In genomic region chr10:62503836-62504628, GRCm38 (mm10) we compare ENCODE assay signal across 12 mouse cellular contexts. TPM values are rescaled to one million over a fixed set of nuclear protein-coding genes. Genes with fewer than 3 reads are reported as not detected.
DNase-seq lines count a peak whose midpoint lies in the region; ATAC-seq and TF ChIP-seq lines count a peak whose summit lies in the region.
"Had no signal": no experiment of that assay in that cellular context is flagged by ENCODE, and none has a peak within 500 bp of the region (broad histone marks: within the 10 kb centered on the region; RNA-seq: fewer than 3 reads in every experiment).

No protein-coding gene starts in this region.

- H3K27ac ChIP-seq in spleen, adult 2 months (ENCODE audit: insufficient read depth, low read length): peak overlapping the region; percentile 92
- H3K27ac ChIP-seq in liver, embryonic 16.5 days (ENCODE audit: low read length): peak overlapping the region; percentile 71
- H3K27ac ChIP-seq: heart, embryonic 13.5 days; kidney, embryonic 15.5 days had no signal

- no peaks in the 10 kb centered on the region for H3K27me3 ChIP-seq in spleen, adult 2 months (ENCODE audit: control insufficient read depth, insufficient read depth, low read length)
- no peaks in the 10 kb centered on the region for H3K27me3 ChIP-seq in liver, embryonic 16.5 days (ENCODE audit: control insufficient read depth, insufficient read depth, low read depth, low read length)
- no peaks in the 10 kb centered on the region for H3K27me3 ChIP-seq in splenic B cell, adult 2 months (ENCODE audit: control insufficient read depth, insufficient read depth, low read length, poor library complexity, severe bottlenecking)

- 25% methylated on average over 12 of the region's 12 CpGs for WGBS in spleen, adult 2 months
- WGBS in liver, embryonic 16.5 days (ENCODE audit: insufficient replicate concordance): 14% methylated on average over 12 of the region's 12 CpGs

- peak overlapping the region; percentile 38 for H3K9ac ChIP-seq in liver, embryonic 16.5 days (ENCODE audit: low read depth, low read length)
- H3K9ac ChIP-seq: heart, embryonic 13.5 days; kidney, embryonic 15.5 days had no signal

- H3K4me3 ChIP-seq in spleen, adult 2 months (ENCODE audit: extremely low read depth, insufficient read depth, insufficient read length): peak overlapping the region; percentile 24
- peak overlapping the region; percentile 7; the same call in 1 of the 2 replicates for H3K4me3 ChIP-seq in liver, embryonic 16.5 days (ENCODE audit: low read depth, low read length)
- H3K4me3 ChIP-seq: heart, embryonic 13.5 days; kidney, embryonic 15.5 days had no signal

- H3K4me1 ChIP-seq in spleen, adult 2 months (ENCODE audit: control insufficient read depth, insufficient read depth, insufficient read length): peaks cover 17% of the 10 kb centered on the region
- peaks cover 64% of the 10 kb centered on the region for H3K4me1 ChIP-seq in liver, embryonic 16.5 days (ENCODE audit: control insufficient read depth, low read depth, low read length)

- peak; percentile 60 for ATAC-seq in liver, embryonic 16.5 days (ENCODE audit: low read depth)

- DNase-seq in spleen, adult 2 months (ENCODE audit: low read depth in 1 of 2, low spot score in 2 of 2): no peak
- DNase-seq in spleen, postnatal 36 days (ENCODE audit: low spot score in 2 of 2): no peak
- DNase-seq in c-Kit-positive CD71-positive TER-119-positive erythroid progenitor cells, embryonic 14.5 days (ENCODE audit: low spot score): peak; percentile 61
- DNase-seq in splenic B cell, adult 2 months (ENCODE audit: low read depth, low spot score): peak; percentile 50
- DNase-seq in kidney, adult 11 months: no peak
- no peak for DNase-seq in frontal cortex, postnatal 36 days (ENCODE audit: low spot score in 2 of 2)
- no peak for DNase-seq in yolk sac, embryonic 10.5 days (ENCODE audit: low spot score)
- DNase-seq: cerebellum, adult 9-11 months; gastrocnemius, postnatal 10 days had no signal

- peaks cover 3% of the 10 kb centered on the region; the same call in 1 of the 2 replicates for H3K36me3 ChIP-seq in spleen, adult 2 months (ENCODE audit: control insufficient read depth, insufficient read depth, low read length)
- H3K36me3 ChIP-seq in liver, embryonic 16.5 days (ENCODE audit: control insufficient read depth, insufficient read depth): no peaks in the 10 kb centered on the region
- H3K36me3 ChIP-seq in splenic B cell, adult 2 months (ENCODE audit: control insufficient read depth, insufficient read depth, low read length, poor library complexity, severe bottlenecking): peaks cover 18% of the 10 kb centered on the region
- H3K36me3 ChIP-seq: heart, embryonic 13.5 days; kidney, embryonic 15.5 days had no signal

- no peak for TF ChIP-seq POLR2A in spleen, adult 2 months (IDR thresholded peaks at IDR 0.05; ENCODE audit: low read depth, low read length)

- no peaks in the 10 kb centered on the region for H3K9me3 ChIP-seq in liver, embryonic 16.5 days (replicated peaks; ENCODE audit: control insufficient read depth, low read length)
- H3K9me3 ChIP-seq: heart, embryonic 13.5 days; kidney, embryonic 15.5 days had no signal

- peak overlapping the region; percentile 46 for H3K4me2 ChIP-seq in liver, embryonic 16.5 days (ENCODE audit: low read depth, low read length)
- H3K4me2 ChIP-seq: heart, embryonic 13.5 days; kidney, embryonic 15.5 days had no signal

- no peak for TF ChIP-seq CTCF in spleen, adult 2 months (IDR thresholded peaks at IDR 0.05; ENCODE audit: extremely low read depth, insufficient read depth, insufficient read length, insufficient replicate concordance)

RNA-seq across cellular contexts. Expression of gene Vps26a, which starts 17.4 kb away (rescaled TPM):
- 4.0 and 5.6 TPM in 2 replicates for polyA plus RNA-seq in spleen, adult 2 months (2012; rRNA removed)
- polyA plus RNA-seq in liver, embryonic 16.5 days (2015; fragmentation: Nextera tagmentation; extraction: Ambion mirVana): 38.0 and 44.0 TPM in 2 replicates

RNA-seq across cellular contexts. Expression of gene Srgn, which starts 23.2 kb away (rescaled TPM):
- polyA plus RNA-seq in spleen, adult 2 months (2012; rRNA removed): 65.7 and 76.3 TPM in 2 replicates
- 62.1 and 65.8 TPM in 2 replicates for polyA plus RNA-seq in liver, embryonic 16.5 days (2015; fragmentation: Nextera tagmentation; extraction: Ambion mirVana)

RNA-seq across cellular contexts. Expression of gene Supv3l1, which starts 54.5 kb away (rescaled TPM):
- polyA plus RNA-seq in spleen, adult 2 months (2012; rRNA removed): 8.0 and 10.4 TPM in 2 replicates
- polyA plus RNA-seq in liver, embryonic 16.5 days (2015; fragmentation: Nextera tagmentation; extraction: Ambion mirVana): 11.4 and 11.6 TPM in 2 replicates

RNA-seq across cellular contexts. Expression of gene 4930507D05Rik, which starts 54.7 kb away (rescaled TPM):
- not detected in 2 replicates for polyA plus RNA-seq in spleen, adult 2 months (2012; rRNA removed)
- polyA plus RNA-seq in liver, embryonic 16.5 days (2015; fragmentation: Nextera tagmentation; extraction: Ambion mirVana): 0.08 and 0.09 TPM in 2 replicates

Comparison
In these comparisons a context has a peak if more than half of its experiments do, and no peak if none do; other contexts are left out.
1. DNase-seq: peak in c-Kit-positive CD71-positive TER-119-positive erythroid progenitor cells, embryonic 14.5 days (single experiment) and splenic B cell, adult 2 months (single experiment); none in spleen, adult 2 months (0 of 2), spleen, postnatal 36 days (0 of 2), kidney, adult 11 months (single experiment), frontal cortex, postnatal 36 days (0 of 2) and yolk sac, embryonic 10.5 days (single experiment).